Mouse (Mus musculus) neural tube, embryonic 13.5 days (tissue): Measurements from ENCODE around the gene Cbln3. TPM values are rescaled to one million over a fixed set of nuclear protein-coding genes. Genes with fewer than 3 reads are reported as not detected.
A peak's percentile ranks its signal among the peaks of the same experiment; 100 is the strongest.

Source experiments
- ATAC-seq: fragments of 200-750 bp; cut with Nextera tagmentation; 2 replicates; pipeline ENCODE4 v1.8.0; 2017; ENCODE audit warnings: low read depth, mild to moderate bottlenecking, moderate TSS enrichment, moderate library complexity
- H3K27ac ChIP-seq: fragments of 300-500 bp; sonication (generic); replicated peaks from 2 replicates; pipeline ENCODE4 v1.5.1; 2015; ENCODE audit warnings: moderate library complexity, mild to moderate bottlenecking, inconsistent platforms
- H3K27me3 ChIP-seq: fragments of 300-500 bp; sonication (generic); 2 replicates; pipeline ENCODE4 v1.6.1; 2015; ENCODE audit warnings: mild to moderate bottlenecking, inconsistent platforms
- H3K36me3 ChIP-seq: fragments of 300-500 bp; sonication (generic); 2 replicates; pipeline ENCODE4 v1.6.1; 2015; ENCODE audit warnings: mild to moderate bottlenecking, inconsistent platforms
- H3K4me1 ChIP-seq: fragments of 300-500 bp; sonication (generic); replicated peaks from 2 replicates; pipeline ENCODE4 v1.6.1; 2015; ENCODE audit warnings: inconsistent platforms
- H3K4me2 ChIP-seq: fragments of 300-500 bp; sonication (generic); 2 replicates; pipeline ENCODE4 v1.6.1; 2015; ENCODE audit warnings: inconsistent platforms, mild to moderate bottlenecking, moderate library complexity
- H3K4me3 ChIP-seq: fragments of 300-500 bp; sonication (generic); 2 replicates; pipeline ENCODE4 v1.5.1; 2015; ENCODE audit warnings: mild to moderate bottlenecking, inconsistent platforms
- H3K9ac ChIP-seq: fragments of 300-500 bp; sonication (generic); 2 replicates; pipeline ENCODE4 v1.6.1; 2015; ENCODE audit warnings: moderate library complexity, mild to moderate bottlenecking, inconsistent platforms
- H3K9me3 ChIP-seq: fragments of 300-500 bp; sonication (generic); 2 replicates; pipeline ENCODE4 v1.6.1; 2016; ENCODE audit warnings: inconsistent platforms
- WGBS: fragments of 180-500 bp; shearing (Covaris S2); methylation state at CpG from one replicate; pipeline ENCODE4 v1.1.7; 2015; 5-methylcytosine and 5-hydroxymethylcytosine counted together
- polyA plus RNA-seq: library from polyadenylated mRNA; unstranded; fragments of >200 nt; fragmentation: Nextera tagmentation; extraction: Ambion mirVana; gene quantifications from 2 replicates; pipeline ENCODE4 v1.2.1, GENCODE M21; 2015

The Cbln3 gene
- 0.19 and 0.25 TPM in 2 replicates for polyA plus RNA-seq

DNA sequence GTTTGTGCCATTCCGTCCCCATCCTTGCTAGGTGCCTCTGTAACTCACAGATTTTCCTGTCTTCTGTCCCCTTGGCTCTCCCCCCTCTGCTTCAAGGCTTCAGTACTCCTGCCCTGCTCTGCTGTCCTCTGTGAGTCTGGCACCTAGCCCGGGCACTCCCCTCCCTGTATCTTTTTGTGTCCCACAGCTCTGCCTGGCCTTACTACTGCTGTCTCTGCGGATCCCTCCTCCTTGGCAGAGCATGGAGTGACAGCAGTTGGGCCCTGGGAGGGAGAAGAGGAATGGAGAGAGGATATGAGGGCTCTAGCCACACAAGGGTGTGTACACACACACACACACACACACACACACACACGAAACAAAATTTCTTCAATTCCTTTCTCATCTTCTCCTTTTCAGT lies at the start of gene Cbln3:
Gene Cbln3 (minus strand): TSS at position 227 of the 400 bp plus-strand sequence.
- Histone ChIP-seq H3K9ac (peak within 1 kb of the TSS; percentile 87), H3K4me3 (peak within 1 kb of the TSS; percentile 81), H3K27ac (peak within 1 kb of the TSS; percentile 82), H3K4me2 (peak within 1 kb of the TSS; percentile 82), H3K9me3 (no peaks in the 10 kb centered on the region), H3K36me3 (peaks cover 22% of the 10 kb centered on the region), H3K27me3 (no peaks in the 10 kb centered on the region), H3K4me1 (peaks cover 25% of the 10 kb centered on the region)
- ATAC-seq: peak; percentile 59
- 33% methylated on average over 4 of the region's 4 CpGs for WGBS

GRCm38 (mm10) chr14:55933586-55933985 lies 49.4 kb upstream of the Cbln3 start:
- ATAC-seq: no peak
- Histone ChIP-seq H3K27ac (no peak overlapping the region), H3K4me2 (no peak overlapping the region), H3K36me3 (no peaks in the 10 kb centered on the region), H3K4me1 (no peaks in the 10 kb centered on the region), H3K9ac (no peak overlapping the region), H3K4me3 (no peak overlapping the region), H3K27me3 (no peaks in the 10 kb centered on the region), H3K9me3 (0 out of 2 replicates have a peak, but pooled peaks cover 4% of the 10 kb centered on the region)
- 56% methylated on average over 7 of the region's 7 CpGs for WGBS

DNA sequence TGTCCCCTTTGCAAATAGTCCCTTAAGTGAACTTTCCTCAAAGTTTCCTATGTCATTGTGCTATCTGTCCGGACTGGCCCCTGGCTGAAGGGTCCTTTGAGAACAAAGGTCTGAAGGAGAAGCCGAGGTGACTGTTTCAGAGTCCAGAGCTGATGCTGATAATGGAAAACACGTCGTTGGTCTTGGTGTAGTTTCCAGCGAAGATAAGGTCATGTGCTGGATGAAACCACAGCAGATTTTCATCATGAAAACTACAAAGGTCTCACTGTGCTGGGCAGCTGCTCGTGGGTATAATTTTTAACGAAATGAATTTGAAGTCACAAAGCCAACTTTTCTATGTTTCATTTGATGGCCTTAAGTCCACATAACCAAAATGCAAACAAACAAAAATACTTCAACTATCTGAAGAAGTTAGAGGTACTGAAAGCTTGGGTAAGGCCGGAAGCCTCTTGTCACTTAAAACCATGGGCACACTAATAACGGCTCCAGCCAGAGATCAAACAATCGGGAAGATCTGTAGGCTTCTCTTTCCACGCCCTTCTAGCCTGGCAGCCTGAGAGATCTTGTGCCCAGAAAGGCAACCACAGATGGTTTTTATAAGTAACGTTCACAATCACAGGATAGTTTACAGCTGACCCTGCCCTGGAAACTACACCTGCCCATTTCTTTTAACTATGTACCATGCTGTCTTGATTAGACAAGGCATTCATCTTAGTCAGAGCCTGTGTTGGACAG lies 45.2 kb upstream of the Cbln3 start:
- no peak overlapping the region for H3K9ac ChIP-seq
- H3K9me3 ChIP-seq: 0 out of 2 replicates have a peak, but pooled peaks cover 4% of the 10 kb centered on the region
- no peaks in the 10 kb centered on the region for H3K36me3 ChIP-seq
- 83% methylated on average over 12 of the region's 12 CpGs for WGBS
- H3K4me2 ChIP-seq: no peak overlapping the region
- H3K27ac ChIP-seq: no peak overlapping the region
- no peaks in the 10 kb centered on the region for H3K4me1 ChIP-seq
- H3K27me3 ChIP-seq: no peaks in the 10 kb centered on the region
- ATAC-seq: no peak
- H3K4me3 ChIP-seq: no peak overlapping the region

- 0 out of 2 replicates have a peak, but pooled peaks cover 4% of the 10 kb centered on the region for H3K9me3 ChIP-seq
- WGBS: 84% methylated on average over 4 of the region's 4 CpGs
- ATAC-seq: no peak
- no peak overlapping the region for H3K9ac ChIP-seq
- no peaks in the 10 kb centered on the region for H3K4me1 ChIP-seq
- no peaks in the 10 kb centered on the region for H3K36me3 ChIP-seq
- H3K4me3 ChIP-seq: no peak overlapping the region
- no peak overlapping the region for H3K4me2 ChIP-seq
- no peaks in the 10 kb centered on the region for H3K27me3 ChIP-seq
- no peak overlapping the region for H3K27ac ChIP-seq
Observed at GRCm38 (mm10) chr14:55926847-55927246, 42.7 kb upstream of the Cbln3 start.

GRCm38 (mm10) chr14:55922475-55923232 lies 38.5 kb upstream of the Cbln3 start:
- Histone ChIP-seq H3K9me3 (no peaks in the 10 kb centered on the region), H3K27me3 (no peaks in the 10 kb centered on the region), H3K4me1 (peaks cover 4% of the 10 kb centered on the region; the same call in 1 of the 2 replicates), H3K4me3 (no peak overlapping the region), H3K36me3 (no peaks in the 10 kb centered on the region), H3K4me2 (no peak overlapping the region), H3K27ac (no peak overlapping the region), H3K9ac (no peak overlapping the region)
- ATAC-seq: no peak
- 74% methylated on average over 7 of the region's 7 CpGs for WGBS

DNA sequence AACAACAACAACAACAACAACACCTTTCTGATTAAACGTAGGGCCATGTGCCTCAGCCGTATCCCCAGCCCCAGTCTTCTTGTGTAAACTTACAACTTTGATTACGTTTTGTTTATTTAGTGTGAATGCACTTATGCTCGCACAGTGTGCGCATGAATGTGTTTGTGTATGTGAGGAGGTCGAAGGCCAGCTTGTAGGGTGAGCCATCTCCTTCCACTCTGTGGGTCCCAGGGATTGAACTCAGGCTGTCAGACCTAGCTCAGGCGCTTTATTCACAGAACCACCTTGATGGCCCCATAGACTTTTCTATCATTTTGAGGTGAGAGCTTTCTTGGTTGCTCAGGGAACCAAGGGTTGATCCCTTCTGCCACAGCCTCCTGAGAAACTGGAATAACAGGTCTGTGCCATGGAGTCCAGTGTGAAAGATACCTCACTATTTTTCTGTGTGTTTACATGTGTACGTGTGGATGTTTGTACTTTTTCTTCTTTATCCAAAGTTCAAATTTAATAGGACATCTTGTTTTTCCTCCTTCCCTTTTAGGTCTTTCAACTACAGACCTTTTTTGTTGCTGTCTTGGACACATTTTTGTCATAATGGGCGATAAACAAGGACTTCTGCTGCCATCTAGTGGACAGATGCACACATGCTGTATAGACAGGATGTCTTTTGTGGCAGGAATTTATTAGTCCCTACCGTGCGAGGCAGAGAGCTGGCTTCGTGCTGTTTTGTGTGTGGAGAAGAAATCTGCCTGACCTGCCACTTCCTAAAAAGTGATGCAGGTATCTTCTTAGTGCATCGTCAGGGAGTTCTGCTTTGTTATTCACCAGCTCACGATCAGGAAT lies 34.3 kb upstream of the Cbln3 start:
- Histone ChIP-seq H3K4me2 (peak overlapping the region; percentile 41), H3K9me3 (no peaks in the 10 kb centered on the region), H3K9ac (peak overlapping the region; percentile 45), H3K4me3 (no peak overlapping the region), H3K36me3 (no peaks in the 10 kb centered on the region), H3K4me1 (peaks cover 4% of the 10 kb centered on the region; the same call in 1 of the 2 replicates), H3K27ac (no peak overlapping the region), H3K27me3 (no peaks in the 10 kb centered on the region)
- 45% methylated on average over 14 of the region's 14 CpGs for WGBS
- peak; percentile 87 for ATAC-seq

- WGBS: 44% methylated on average over 4 of the region's 4 CpGs
- Histone ChIP-seq H3K9me3 (no peaks in the 10 kb centered on the region), H3K4me1 (no peaks in the 10 kb centered on the region), H3K9ac (no peak overlapping the region), H3K4me3 (no peak overlapping the region), H3K4me2 (no peak overlapping the region), H3K36me3 (no peaks in the 10 kb centered on the region), H3K27me3 (no peaks in the 10 kb centered on the region), H3K27ac (no peak overlapping the region)
- no peak for ATAC-seq
Observed at GRCm38 (mm10) chr14:55913406-55913805, 29.2 kb upstream of the Cbln3 start.

- Histone ChIP-seq H3K36me3 (no peaks in the 10 kb centered on the region), H3K9ac (no peak overlapping the region), H3K4me1 (peaks cover 7% of the 10 kb centered on the region), H3K4me2 (no peak overlapping the region), H3K27ac (no peak overlapping the region), H3K9me3 (no peaks in the 10 kb centered on the region), H3K27me3 (no peaks in the 10 kb centered on the region), H3K4me3 (no peak overlapping the region)
- ATAC-seq: no peak
- WGBS: 44% methylated on average over 1 of the region's 1 CpGs
Observed at GRCm38 (mm10) chr14:55905518-55905917, 21.3 kb upstream of the Cbln3 start.

GRCm38 (mm10) chr14:55900414-55900755 lies 16.2 kb upstream of the Cbln3 start:
- Histone ChIP-seq H3K9ac (peak overlapping the region; percentile 86), H3K4me2 (peak overlapping the region; percentile 92), H3K9me3 (no peaks in the 10 kb centered on the region), H3K4me1 (peaks cover 20% of the 10 kb centered on the region), H3K4me3 (peak overlapping the region; percentile 57), H3K27ac (peak overlapping the region; percentile 84), H3K36me3 (peaks cover 26% of the 10 kb centered on the region), H3K27me3 (no peaks in the 10 kb centered on the region)
- 7% methylated on average over 12 of the region's 12 CpGs for WGBS
- ATAC-seq: no peak; the same call in 1 of the 2 replicates

- Histone ChIP-seq H3K27ac (peak within 1 kb of the TSS; percentile 84), H3K9me3 (no peaks in the 10 kb centered on the region), H3K4me2 (peak within 1 kb of the TSS; percentile 92), H3K4me3 (peak within 1 kb of the TSS; percentile 57), H3K36me3 (peaks cover 31% of the 10 kb centered on the region), H3K27me3 (no peaks in the 10 kb centered on the region), H3K4me1 (peaks cover 20% of the 10 kb centered on the region), H3K9ac (peak within 1 kb of the TSS; percentile 86)
- 2% methylated on average over 39 of the region's 39 CpGs for WGBS
- ATAC-seq: peak; percentile 95
Observed at GRCm38 (mm10) chr14:55899701-55900413, 15.7 kb upstream of the Cbln3 start, which contains the start of gene Sdr39u1. Gene Sdr39u1, minus strand, starts transcription at chr14:55900293.

DNA sequence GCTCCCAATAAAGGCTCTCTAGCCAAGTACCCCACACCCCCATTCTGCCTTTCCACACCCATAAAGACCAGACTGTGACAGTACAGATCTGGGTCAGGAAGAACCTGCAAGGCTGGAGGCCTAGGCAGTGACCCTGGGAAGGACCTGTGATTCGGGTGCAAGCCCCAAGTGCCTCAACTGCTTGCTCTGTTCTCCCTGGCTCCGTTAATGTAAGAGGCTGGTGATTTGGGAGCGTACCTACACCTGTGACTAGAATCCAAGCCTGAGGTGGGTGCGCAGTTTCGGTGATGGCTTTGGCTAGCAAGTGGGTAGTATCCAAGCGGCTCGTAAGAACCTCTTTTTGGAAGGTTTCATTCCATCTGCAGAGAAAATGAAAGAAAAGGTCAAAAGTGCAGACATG lies 14.8 kb upstream of the Cbln3 start:
- Histone ChIP-seq H3K9ac (peak overlapping the region; percentile 86), H3K4me2 (peak overlapping the region; percentile 92), H3K4me1 (peaks cover 20% of the 10 kb centered on the region), H3K4me3 (peak overlapping the region; percentile 57), H3K9me3 (no peaks in the 10 kb centered on the region), H3K27ac (no peak overlapping the region), H3K27me3 (no peaks in the 10 kb centered on the region), H3K36me3 (peaks cover 40% of the 10 kb centered on the region)
- 91% methylated on average over 7 of the region's 7 CpGs for WGBS
- ATAC-seq: no peak
